Mouse (Mus musculus) kidney, embryonic 15.5 days (tissue): Measurements from ENCODE around the gene Serpinc1. TPM values are rescaled to one million over a fixed set of nuclear protein-coding genes. Genes with fewer than 3 reads are reported as not detected.
"Not testable (repeated sequence)": the region's sequence is repeated elsewhere in the genome, so short reads cannot be mapped to it uniquely, and the experiment has no call there.

Source experiments
- ATAC-seq: fragments of 200-750 bp; cut with Nextera tagmentation; replicated peaks from 2 replicates; pipeline ENCODE4 v1.8.0; 2017; ENCODE audit warnings: moderate TSS enrichment; ENCODE audit not compliant: low FRiP score
- H3K27ac ChIP-seq: fragments of 300-500 bp; sonication (generic); 2 replicates; pipeline ENCODE4 v1.5.1; 2015; ENCODE audit warnings: mild to moderate bottlenecking, inconsistent platforms
- H3K27me3 ChIP-seq: fragments of 300-500 bp; sonication (generic); 2 replicates; pipeline ENCODE4 v1.6.1; 2015; ENCODE audit warnings: inconsistent platforms
- H3K36me3 ChIP-seq: fragments of 300-500 bp; sonication (generic); 2 replicates; pipeline ENCODE4 v1.6.1; 2015; ENCODE audit warnings: inconsistent platforms
- H3K4me1 ChIP-seq: fragments of 300-500 bp; sonication (generic); 2 replicates; pipeline ENCODE4 v1.6.1; 2015; ENCODE audit warnings: inconsistent platforms
- H3K4me2 ChIP-seq: fragments of 300-500 bp; sonication (generic); 2 replicates; pipeline ENCODE4 v1.6.1; 2015; ENCODE audit warnings: moderate library complexity, mild to moderate bottlenecking, inconsistent platforms
- H3K4me3 ChIP-seq: fragments of 300-500 bp; sonication (generic); replicated peaks from 2 replicates; pipeline ENCODE4 v1.5.1; 2015; ENCODE audit warnings: mild to moderate bottlenecking, inconsistent platforms
- H3K9ac ChIP-seq: fragments of 300-500 bp; sonication (generic); 2 replicates; pipeline ENCODE4 v1.6.1; 2015; ENCODE audit warnings: mild to moderate bottlenecking, inconsistent platforms
- H3K9me3 ChIP-seq: fragments of 300-500 bp; sonication (generic); replicated peaks from 2 replicates; pipeline ENCODE4 v1.6.1; 2016; ENCODE audit warnings: inconsistent platforms
- WGBS: fragments of 180-500 bp; shearing (Covaris S2); methylation state at CpG from one replicate; pipeline ENCODE4 v1.1.7; 2015; ENCODE audit warnings: mixed read lengths; 5-methylcytosine and 5-hydroxymethylcytosine counted together
- polyA plus RNA-seq: library from polyadenylated mRNA; unstranded; fragments of >200 nt; fragmentation: Nextera tagmentation; extraction: Ambion mirVana; gene quantifications from 2 replicates; pipeline ENCODE4 v1.2.1, GENCODE M21; 2015

Gene Serpinc1
- polyA plus RNA-seq = 3.1 and 6.8 TPM in 2 replicates

- no peak for ATAC-seq
- Histone ChIP-seq H3K4me2 (no peak within 1 kb of the TSS), H3K9ac (no peak within 1 kb of the TSS), H3K4me1 (peaks cover 11% of the 10 kb centered on the region), H3K27me3 (no peaks in the 10 kb centered on the region), H3K4me3 (no peak within 1 kb of the TSS), H3K36me3 (peaks cover 14% of the 10 kb centered on the region; the same call in 1 of the 2 replicates), H3K9me3 (no peaks in the 10 kb centered on the region), H3K27ac (no peak within 1 kb of the TSS)
- 93% methylated on average over 4 of the region's 4 CpGs for WGBS
Measured at GRCm38 (mm10) chr1:160978071-160978735, at the start of gene Serpinc1. TSS of gene Serpinc1 (plus strand) at chr1:160978585.

DNA sequence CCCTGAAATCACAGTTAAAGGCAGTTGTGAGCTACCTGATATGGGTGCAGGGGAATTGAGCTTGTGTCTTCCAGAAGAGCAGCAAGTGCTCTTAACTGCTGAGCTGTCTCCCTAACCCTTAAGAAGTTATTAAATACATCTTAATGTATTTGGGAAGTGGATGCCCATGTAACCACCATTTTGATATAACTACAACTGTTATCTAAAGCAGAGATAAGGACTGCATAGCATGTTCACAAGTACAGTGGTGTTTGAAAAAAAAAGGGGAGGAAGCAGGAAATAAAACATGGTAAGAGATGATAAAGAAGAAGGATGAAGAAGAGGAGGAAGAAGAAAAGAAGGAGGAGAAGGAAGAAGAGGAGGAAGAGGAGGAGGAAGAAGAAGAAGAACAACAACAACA lies 47.1 kb upstream of the Serpinc1 start:
- Histone ChIP-seq H3K27me3 (no peaks in the 10 kb centered on the region), H3K9me3 (no peaks in the 10 kb centered on the region), H3K4me1 (no peaks in the 10 kb centered on the region), H3K4me2 (no peak overlapping the region), H3K27ac (no peak overlapping the region), H3K4me3 (no peak overlapping the region), H3K36me3 (peaks cover 29% of the 10 kb centered on the region), H3K9ac (no peak overlapping the region)
- no peak for ATAC-seq

- peaks cover 49% of the 10 kb centered on the region for H3K36me3 ChIP-seq
- H3K27me3 ChIP-seq = no peaks in the 10 kb centered on the region
- H3K4me2 ChIP-seq = no peak overlapping the region
- no peak overlapping the region for H3K4me3 ChIP-seq
- 74% methylated on average over 4 of the region's 4 CpGs for WGBS
- no peak for ATAC-seq
- H3K4me1 ChIP-seq = no peaks in the 10 kb centered on the region
- no peak overlapping the region for H3K27ac ChIP-seq
- H3K9me3 ChIP-seq = no peaks in the 10 kb centered on the region
- H3K9ac ChIP-seq = no peak overlapping the region
Measured at GRCm38 (mm10) chr1:160933896-160934482, 44.4 kb upstream of the Serpinc1 start.

DNA sequence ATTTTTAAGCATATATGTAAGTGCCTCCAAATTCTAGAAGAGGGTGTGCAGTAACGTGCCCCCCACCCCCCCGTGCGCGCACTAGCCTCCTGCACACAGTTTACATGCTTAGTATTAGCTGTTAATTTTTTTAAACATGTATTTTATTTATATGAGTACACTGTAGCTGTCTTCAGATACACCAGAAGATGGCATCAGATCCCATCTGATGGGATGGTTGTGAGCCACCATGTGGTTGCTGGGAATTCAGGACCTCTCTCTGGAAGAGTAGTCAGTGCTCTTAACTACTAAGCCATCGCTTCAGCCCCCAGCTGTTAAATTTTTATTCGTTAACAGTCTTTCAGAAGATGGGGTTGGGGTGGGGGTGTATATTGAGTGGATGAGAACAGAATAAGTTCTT lies 42.8 kb upstream of the Serpinc1 start:
- WGBS = 90% methylated on average over 6 of the region's 6 CpGs
- no peaks in the 10 kb centered on the region for H3K9me3 ChIP-seq

DNA sequence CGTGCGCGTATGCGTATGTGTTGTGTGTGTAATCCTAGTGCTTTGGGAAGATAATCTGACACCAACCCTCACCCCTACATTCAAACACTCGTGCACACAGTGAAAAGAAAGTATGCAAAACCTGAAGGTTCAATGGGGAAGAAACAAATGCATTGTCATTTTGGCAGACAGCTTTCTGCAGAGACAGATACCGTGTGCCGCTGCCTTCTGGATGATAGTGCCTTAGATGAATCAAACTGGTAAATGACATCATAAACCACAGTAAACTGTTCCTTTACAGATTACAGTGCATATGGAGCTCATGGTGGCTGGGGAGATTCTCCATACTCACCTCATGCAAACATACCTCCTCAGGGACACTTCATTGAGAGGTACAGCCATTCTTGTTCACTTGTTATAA lies 15.2 kb upstream of the Serpinc1 start:
- no peak overlapping the region for H3K27ac ChIP-seq
- no peak overlapping the region for H3K9ac ChIP-seq
- no peaks in the 10 kb centered on the region for H3K4me1 ChIP-seq
- no peak for ATAC-seq
- no peak overlapping the region for H3K4me3 ChIP-seq
- H3K4me2 ChIP-seq = no peak overlapping the region
- 93% methylated on average over 7 of the region's 7 CpGs for WGBS
- H3K9me3 ChIP-seq = no peaks in the 10 kb centered on the region
- H3K27me3 ChIP-seq = no peaks in the 10 kb centered on the region
- H3K36me3 ChIP-seq = peaks cover 79% of the 10 kb centered on the region

More for the DNA sequence above, 42.8 kb upstream of the Serpinc1 start:
- H3K27me3 ChIP-seq = no peaks in the 10 kb centered on the region
- no peak overlapping the region for H3K4me2 ChIP-seq
- peaks cover 55% of the 10 kb centered on the region for H3K36me3 ChIP-seq
- no peaks in the 10 kb centered on the region for H3K4me1 ChIP-seq
- H3K4me3 ChIP-seq = no peak overlapping the region
- no peak for ATAC-seq
- no peak overlapping the region for H3K27ac ChIP-seq
- H3K9ac ChIP-seq = no peak overlapping the region

DNA sequence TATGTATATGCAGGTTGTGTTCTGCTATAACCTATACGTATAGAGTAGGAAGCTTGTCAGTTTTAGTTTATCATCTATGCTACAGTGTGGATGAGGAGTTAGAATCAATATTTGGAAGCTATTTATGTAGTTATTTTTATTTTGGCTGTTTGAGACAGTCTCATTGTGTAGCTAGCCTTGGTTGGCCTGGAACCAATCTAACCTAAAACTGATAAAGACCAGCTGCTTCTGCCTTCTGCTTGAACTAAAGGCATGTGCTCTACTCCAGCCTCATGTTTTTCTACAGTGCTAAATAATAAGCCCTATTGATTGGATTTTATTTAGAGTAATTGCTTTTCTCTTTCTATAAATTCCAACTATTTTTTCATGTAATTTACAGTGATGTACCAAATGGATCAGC lies 11.1 kb upstream of the Serpinc1 start:
- 66% methylated on average over 1 of the region's 1 CpGs for WGBS
- Histone ChIP-seq H3K4me1 (no peaks in the 10 kb centered on the region), H3K4me3 (no peak overlapping the region), H3K27ac (no peak overlapping the region), H3K4me2 (no peak overlapping the region), H3K9ac (no peak overlapping the region), H3K36me3 (peaks cover 81% of the 10 kb centered on the region), H3K27me3 (no peaks in the 10 kb centered on the region), H3K9me3 (no peaks in the 10 kb centered on the region)
- no peak for ATAC-seq

DNA sequence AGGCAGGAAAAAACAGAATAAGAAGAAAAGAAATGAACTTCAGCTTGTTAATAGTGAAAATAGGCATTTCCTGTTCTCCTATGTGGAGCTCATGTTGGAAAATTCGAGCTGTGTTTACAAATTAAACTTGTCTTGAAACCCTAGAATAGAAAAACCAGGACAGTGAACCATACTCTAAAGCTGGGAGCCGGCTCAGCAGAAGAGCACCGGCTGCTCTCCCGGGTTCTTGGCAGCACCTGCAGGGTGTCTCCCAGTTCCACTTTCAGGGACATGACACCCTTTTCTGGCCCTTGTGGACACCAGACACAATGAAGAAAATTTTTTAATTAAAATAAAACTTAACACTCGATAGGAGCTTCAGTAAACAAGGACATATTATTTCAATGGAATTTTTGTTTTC lies 9.7 kb upstream of the Serpinc1 start:
- H3K4me1 ChIP-seq = no peaks in the 10 kb centered on the region
- H3K4me3 ChIP-seq = no peak overlapping the region
- H3K4me2 ChIP-seq = no peak overlapping the region
- 77% methylated on average over 5 of the region's 5 CpGs for WGBS
- H3K27ac ChIP-seq = no peak overlapping the region
- H3K9ac ChIP-seq = no peak overlapping the region
- no peaks in the 10 kb centered on the region for H3K27me3 ChIP-seq
- no peak for ATAC-seq
- H3K36me3 ChIP-seq = peaks cover 75% of the 10 kb centered on the region
- H3K9me3 ChIP-seq = no peaks in the 10 kb centered on the region

- no peak for ATAC-seq
- peaks cover 4% of the 10 kb centered on the region; the same call in 1 of the 2 replicates for H3K36me3 ChIP-seq
- no peak overlapping the region for H3K27ac ChIP-seq
- H3K27me3 ChIP-seq = no peaks in the 10 kb centered on the region
- H3K4me1 ChIP-seq = peaks cover 11% of the 10 kb centered on the region
- 60% methylated on average over 5 of the region's 5 CpGs for WGBS
- no peak overlapping the region for H3K4me2 ChIP-seq
- H3K9ac ChIP-seq = no peak overlapping the region
- no peaks in the 10 kb centered on the region for H3K9me3 ChIP-seq
- no peak overlapping the region for H3K4me3 ChIP-seq
Measured at GRCm38 (mm10) chr1:160980021-160980420, 1.6 kb downstream of the Serpinc1 start.

- peaks cover 11% of the 10 kb centered on the region for H3K4me1 ChIP-seq
- peak; percentile 79 for ATAC-seq
- H3K4me3 ChIP-seq = no peak overlapping the region
- no peaks in the 10 kb centered on the region; the same call in 1 of the 2 replicates for H3K36me3 ChIP-seq
- 40% methylated on average over 8 of the region's 8 CpGs for WGBS
- H3K27me3 ChIP-seq = no peaks in the 10 kb centered on the region
- H3K9ac ChIP-seq = no peak overlapping the region
- H3K4me2 ChIP-seq = no peak overlapping the region
- no peaks in the 10 kb centered on the region for H3K9me3 ChIP-seq
- H3K27ac ChIP-seq = no peak overlapping the region
Measured at GRCm38 (mm10) chr1:160980537-160981234, 2.3 kb downstream of the Serpinc1 start.

GRCm38 (mm10) chr1:160981337-160981736 lies 3.0 kb downstream of the Serpinc1 start:
- Histone ChIP-seq H3K4me3 (no peak overlapping the region), H3K36me3 (no peaks in the 10 kb centered on the region), H3K9ac (no peak overlapping the region), H3K4me2 (no peak overlapping the region), H3K27me3 (no peaks in the 10 kb centered on the region), H3K27ac (no peak overlapping the region), H3K4me1 (peaks cover 11% of the 10 kb centered on the region), H3K9me3 (no peaks in the 10 kb centered on the region)
- ATAC-seq = 0 out of 2 replicates have a peak, but pooled peaks have one; percentile 28
- WGBS = 75% methylated on average over 4 of the region's 4 CpGs

DNA sequence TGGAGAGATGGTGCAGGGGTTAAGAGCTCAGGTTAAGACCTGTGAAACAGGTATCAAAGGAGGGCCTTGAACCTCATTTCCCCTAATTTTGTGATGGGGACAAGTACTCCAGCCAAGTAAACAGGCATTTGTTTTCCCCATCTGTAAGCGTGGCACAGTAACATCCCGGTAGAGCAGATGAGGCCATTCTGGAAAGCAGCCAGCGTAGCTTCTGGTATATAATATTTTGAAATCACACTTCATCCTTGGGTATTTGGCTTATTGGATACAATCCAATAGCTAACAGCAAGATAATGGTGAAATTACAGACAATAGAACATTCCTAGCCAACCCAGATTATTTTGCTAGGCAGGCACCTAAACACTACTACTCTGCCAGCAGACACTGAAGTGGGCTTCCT lies 4.5 kb downstream of the Serpinc1 start:
- WGBS = 94% methylated on average over 3 of the region's 3 CpGs
- H3K9me3 ChIP-seq = no peaks in the 10 kb centered on the region
- H3K4me1 ChIP-seq = peaks cover 11% of the 10 kb centered on the region
- H3K36me3 ChIP-seq = no peaks in the 10 kb centered on the region
- H3K4me2 ChIP-seq = no peak overlapping the region
- no peak overlapping the region for H3K27ac ChIP-seq
- H3K27me3 ChIP-seq = no peaks in the 10 kb centered on the region
- no peak overlapping the region for H3K4me3 ChIP-seq
- ATAC-seq = no peak
- no peak overlapping the region for H3K9ac ChIP-seq

GRCm38 (mm10) chr1:160984731-160985130 lies 6.3 kb downstream of the Serpinc1 start:
- not testable (repeated sequence) for H3K9me3 ChIP-seq, H3K4me2 ChIP-seq, H3K9ac ChIP-seq, H3K27me3 ChIP-seq, H3K4me3 ChIP-seq, ATAC-seq, H3K27ac ChIP-seq, H3K36me3 ChIP-seq
- H3K4me1 ChIP-seq = peaks cover 11% of the 10 kb centered on the region
- 78% methylated on average over 1 of the region's 1 CpGs for WGBS
